Comparison of ENCODE assay signal across 16 mouse cellular contexts in genomic region chr9:119803845-119804500, GRCm38 (mm10). TPM values are rescaled to one million over a fixed set of nuclear protein-coding genes. Genes with fewer than 3 reads are reported as not detected.
DNase-seq lines count a peak whose midpoint lies in the region; ATAC-seq and TF ChIP-seq lines count a peak whose summit lies in the region.
"Had no signal": no experiment of that assay in that cellular context is flagged by ENCODE, and none has a peak within 500 bp of the region (broad histone marks: within the 10 kb centered on the region; RNA-seq: fewer than 3 reads in every experiment).

No protein-coding gene starts in this region.

- peak overlapping the region; percentile 94 for H3K27ac ChIP-seq in forebrain, embryonic 11.5 days (ENCODE audit: low read depth, low read length)
- H3K27ac ChIP-seq in midbrain, postnatal 0 days (ENCODE audit: low read depth, low read length): no peak overlapping the region
- H3K27ac ChIP-seq: limb, embryonic 15.5 days; neural tube, embryonic 13.5 days had no signal

- no peaks in the 10 kb centered on the region for H3K27me3 ChIP-seq in forebrain, embryonic 11.5 days (ENCODE audit: control insufficient read depth, insufficient read depth, low read length)
- H3K27me3 ChIP-seq in midbrain, postnatal 0 days (ENCODE audit: insufficient read depth, low read length): no peaks in the 10 kb centered on the region
- H3K27me3 ChIP-seq: limb, embryonic 15.5 days; neural tube, embryonic 13.5 days had no signal

- no peak for TF ChIP-seq CTCF in midbrain, postnatal 0 days (IDR thresholded peaks at IDR 0.05)

- peak; percentile 29 for ATAC-seq in forebrain, embryonic 11.5 days (replicated peaks; ENCODE audit: low FRiP score)
- no peak for ATAC-seq in midbrain, postnatal 0 days (ENCODE audit: low FRiP score)

- H3K4me3 ChIP-seq in forebrain, embryonic 11.5 days (ENCODE audit: low read depth, low read length): no peak overlapping the region
- H3K4me3 ChIP-seq in midbrain, postnatal 0 days (ENCODE audit: low read depth, low read length): no peak overlapping the region
- H3K4me3 ChIP-seq: limb, embryonic 15.5 days; neural tube, embryonic 13.5 days had no signal

- no peaks in the 10 kb centered on the region for H3K9me3 ChIP-seq in forebrain, embryonic 11.5 days (ENCODE audit: control insufficient read depth, low read length)
- H3K9me3 ChIP-seq in midbrain, postnatal 0 days (ENCODE audit: low read length): no peaks in the 10 kb centered on the region
- H3K9me3 ChIP-seq: limb, embryonic 15.5 days; neural tube, embryonic 13.5 days had no signal

- H3K36me3 ChIP-seq in forebrain, embryonic 11.5 days (ENCODE audit: control insufficient read depth, insufficient read depth, low read length): no peaks in the 10 kb centered on the region
- no peaks in the 10 kb centered on the region for H3K36me3 ChIP-seq in midbrain, postnatal 0 days (ENCODE audit: insufficient read depth, low read length)
- H3K36me3 ChIP-seq: limb, embryonic 15.5 days; neural tube, embryonic 13.5 days had no signal

- peaks cover 24% of the 10 kb centered on the region for H3K4me1 ChIP-seq in forebrain, embryonic 11.5 days (replicated peaks; ENCODE audit: control insufficient read depth, insufficient read depth, low read length)
- H3K4me1 ChIP-seq in midbrain, postnatal 0 days (ENCODE audit: insufficient read depth, low read length): peaks cover 9% of the 10 kb centered on the region

- peak overlapping the region; percentile 37 for H3K9ac ChIP-seq in forebrain, embryonic 11.5 days (ENCODE audit: low read length)
- 0 out of 2 replicates have a peak overlapping the region, but pooled peaks have one; percentile 37 for H3K9ac ChIP-seq in midbrain, postnatal 0 days (replicated peaks; ENCODE audit: low read length, poor library complexity, severe bottlenecking)
- H3K9ac ChIP-seq: limb, embryonic 15.5 days; lung, embryonic 14.5 days; neural tube, embryonic 13.5 days had no signal

- peak; percentile 13 for DNase-seq in retina, embryonic 14.5 days (ENCODE audit: low spot score)
- no peak for DNase-seq in retina, postnatal 1 day
- peak; percentile 59 for DNase-seq in forebrain, embryonic 11.5 days (ENCODE audit: low spot score)
- DNase-seq in induced T-regulatory cell, adult 2 months (ENCODE audit: low read depth): peak; percentile 36
- DNase-seq in midbrain, postnatal 0 days (ENCODE audit: low spot score): no peak
- DNase-seq in ovary, postnatal 36 days (ENCODE audit: low spot score): no peak
- no peak for DNase-seq in B cell, adult 2 months
- DNase-seq: cerebellum, adult 2 months; kidney, adult 2 months; right cerebral cortex, postnatal 14 days had no signal

- 41% methylated on average over 15 of the region's 15 CpGs for WGBS in forebrain, embryonic 11.5 days
- WGBS in midbrain, postnatal 0 days: 34% methylated on average over 15 of the region's 15 CpGs

- peak overlapping the region; percentile 38 for H3K4me2 ChIP-seq in forebrain, embryonic 11.5 days (ENCODE audit: low read depth, low read length, severe bottlenecking)
- no peak overlapping the region for H3K4me2 ChIP-seq in midbrain, postnatal 0 days (ENCODE audit: low read depth, low read length, poor library complexity, severe bottlenecking)
- H3K4me2 ChIP-seq: limb, embryonic 15.5 days; lung, embryonic 14.5 days; neural tube, embryonic 13.5 days had no signal

RNA-seq across cellular contexts. Expression of gene Scn11a, which starts 21.3 kb away (rescaled TPM):
- 1.1 and 1.5 TPM in 2 replicates for polyA plus RNA-seq in forebrain, embryonic 11.5 days (2014; fragmentation: Nextera tagmentation; extraction: Ambion mirVana)
- 0.47 and 0.60 TPM in 2 replicates for total RNA-seq in midbrain, postnatal 0 days (2014; rRNA removed)
- polyA plus RNA-seq in midbrain, postnatal 0 days (2015; fragmentation: Nextera tagmentation; extraction: Ambion mirVana): 0.27 and 0.35 TPM in 2 replicates
- total RNA-seq: adrenal gland, adult 18-20 months; layer of hippocampus, adult 18-20 months; megakaryocyte-erythroid progenitor cell, adult 5-6 weeks had no signal

Comparison
In these comparisons a context has a peak if more than half of its experiments do, and no peak if none do; other contexts are left out.
1. DNase-seq: peak in retina, embryonic 14.5 days (single experiment), forebrain, embryonic 11.5 days (single experiment) and induced T-regulatory cell, adult 2 months (single experiment); none in retina, postnatal 1 day (single experiment), midbrain, postnatal 0 days (single experiment), ovary, postnatal 36 days (single experiment) and B cell, adult 2 months (0 of 2).